Mouse (Mus musculus) midbrain, embryonic 15.5 days (tissue): Measurements from ENCODE around the gene Maneal. TPM values are rescaled to one million over a fixed set of nuclear protein-coding genes. Genes with fewer than 3 reads are reported as not detected.

Experiments
- ATAC-seq: fragments of 200-750 bp; cut with Nextera tagmentation; replicated peaks from 2 replicates; pipeline ENCODE4 v1.8.0; 2017; ENCODE audit warnings: moderate TSS enrichment
- H3K27ac ChIP-seq: fragments of 300-500 bp; sonication (generic); 2 replicates; pipeline ENCODE4 v1.5.1; 2015; ENCODE audit warnings: mild to moderate bottlenecking, inconsistent platforms
- H3K27me3 ChIP-seq: fragments of 300-500 bp; sonication (generic); replicated peaks from 2 replicates; pipeline ENCODE4 v1.6.1; 2015; ENCODE audit warnings: inconsistent platforms
- H3K36me3 ChIP-seq: fragments of 300-500 bp; sonication (generic); replicated peaks from 2 replicates; pipeline ENCODE4 v1.6.1; 2015; ENCODE audit warnings: inconsistent platforms
- H3K4me1 ChIP-seq: fragments of 300-500 bp; sonication (generic); 2 replicates; pipeline ENCODE4 v1.6.1; 2015; ENCODE audit warnings: inconsistent platforms
- H3K4me2 ChIP-seq: fragments of 300-500 bp; sonication (generic); 2 replicates; pipeline ENCODE4 v1.6.1; 2015; ENCODE audit warnings: inconsistent platforms, mild to moderate bottlenecking, moderate library complexity
- H3K4me3 ChIP-seq: fragments of 300-500 bp; sonication (generic); 2 replicates; pipeline ENCODE4 v1.5.1; 2015; ENCODE audit warnings: mild to moderate bottlenecking, inconsistent platforms
- H3K9ac ChIP-seq: fragments of 300-500 bp; sonication (generic); 2 replicates; pipeline ENCODE4 v1.6.1; 2015; ENCODE audit warnings: mild to moderate bottlenecking, inconsistent platforms
- H3K9me3 ChIP-seq: fragments of 300-500 bp; sonication (generic); 2 replicates; pipeline ENCODE4 v1.6.1; 2016; ENCODE audit warnings: inconsistent platforms
- WGBS: fragments of 180-500 bp; shearing (Covaris S2); methylation state at CpG from one replicate; pipeline ENCODE4 v1.1.7; 2015; ENCODE audit warnings: mixed read lengths; 5-methylcytosine and 5-hydroxymethylcytosine counted together
- polyA plus RNA-seq: library from polyadenylated mRNA; unstranded; fragments of >200 nt; fragmentation: Nextera tagmentation; extraction: Ambion mirVana; gene quantifications from 2 replicates; pipeline ENCODE4 v1.2.1, GENCODE M21; 2015

Gene Maneal
- 13.8 and 14.2 TPM in 2 replicates for polyA plus RNA-seq

DNA sequence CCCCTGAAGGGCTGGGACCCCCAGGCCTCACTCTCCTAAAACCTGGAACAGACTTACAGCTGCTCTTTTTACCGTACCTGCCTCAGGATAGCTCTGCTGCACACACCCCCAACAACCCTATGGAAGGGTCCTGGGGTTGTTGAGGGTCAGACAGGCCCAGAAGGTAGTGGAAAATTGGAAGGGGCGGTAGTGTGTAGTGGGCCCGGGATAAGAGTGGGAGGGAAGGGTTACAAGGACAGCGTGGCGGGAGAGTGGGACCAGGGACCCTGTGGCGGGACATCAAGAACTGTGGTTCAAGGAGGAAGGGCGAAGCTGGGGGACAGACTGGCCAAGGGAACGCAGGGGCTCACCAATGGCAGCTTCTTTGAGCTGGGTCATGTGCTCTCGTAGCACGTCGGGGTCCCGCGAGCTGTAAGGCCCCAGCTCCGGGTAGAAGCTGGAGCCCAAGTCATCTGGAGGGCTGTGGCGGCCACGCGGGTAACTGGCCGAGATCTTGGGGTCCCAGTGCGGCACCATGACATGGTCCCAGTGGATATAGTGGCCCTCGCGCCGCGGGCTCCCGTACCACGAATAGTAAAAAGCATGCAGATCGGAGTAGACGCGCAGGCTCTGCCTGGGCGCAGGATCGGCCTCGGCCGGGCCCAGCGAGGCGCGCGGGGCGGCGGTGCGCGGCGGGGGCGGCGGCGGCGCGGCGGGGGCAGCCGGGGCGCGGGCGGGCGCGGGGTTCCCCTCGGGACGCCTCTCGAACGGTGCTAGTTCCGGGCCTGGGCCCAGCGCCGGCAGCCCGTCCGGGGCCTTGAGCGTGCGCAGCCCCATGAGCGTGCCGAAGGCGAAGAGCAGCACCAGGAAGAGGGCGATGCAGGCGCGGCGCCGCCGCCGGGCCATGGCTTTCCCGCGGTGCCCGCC is at the start of gene Maneal:
Gene Maneal (minus strand): TSS at position 889 of the 906 bp plus-strand sequence.
- no peaks in the 10 kb centered on the region for H3K9me3 ChIP-seq
- 1% methylated on average over 57 of the region's 77 CpGs for WGBS
- peak; percentile 66 for ATAC-seq
- H3K9ac ChIP-seq, result peak within 1 kb of the TSS; percentile 69
- H3K27ac ChIP-seq, result peak within 1 kb of the TSS; percentile 81
- no peaks in the 10 kb centered on the region for H3K27me3 ChIP-seq
- H3K4me2 ChIP-seq, result peak within 1 kb of the TSS; percentile 89
- H3K4me1 ChIP-seq, result peaks cover 25% of the 10 kb centered on the region
- peak within 1 kb of the TSS; percentile 67 for H3K4me3 ChIP-seq
- H3K36me3 ChIP-seq, result peaks cover 18% of the 10 kb centered on the region

DNA sequence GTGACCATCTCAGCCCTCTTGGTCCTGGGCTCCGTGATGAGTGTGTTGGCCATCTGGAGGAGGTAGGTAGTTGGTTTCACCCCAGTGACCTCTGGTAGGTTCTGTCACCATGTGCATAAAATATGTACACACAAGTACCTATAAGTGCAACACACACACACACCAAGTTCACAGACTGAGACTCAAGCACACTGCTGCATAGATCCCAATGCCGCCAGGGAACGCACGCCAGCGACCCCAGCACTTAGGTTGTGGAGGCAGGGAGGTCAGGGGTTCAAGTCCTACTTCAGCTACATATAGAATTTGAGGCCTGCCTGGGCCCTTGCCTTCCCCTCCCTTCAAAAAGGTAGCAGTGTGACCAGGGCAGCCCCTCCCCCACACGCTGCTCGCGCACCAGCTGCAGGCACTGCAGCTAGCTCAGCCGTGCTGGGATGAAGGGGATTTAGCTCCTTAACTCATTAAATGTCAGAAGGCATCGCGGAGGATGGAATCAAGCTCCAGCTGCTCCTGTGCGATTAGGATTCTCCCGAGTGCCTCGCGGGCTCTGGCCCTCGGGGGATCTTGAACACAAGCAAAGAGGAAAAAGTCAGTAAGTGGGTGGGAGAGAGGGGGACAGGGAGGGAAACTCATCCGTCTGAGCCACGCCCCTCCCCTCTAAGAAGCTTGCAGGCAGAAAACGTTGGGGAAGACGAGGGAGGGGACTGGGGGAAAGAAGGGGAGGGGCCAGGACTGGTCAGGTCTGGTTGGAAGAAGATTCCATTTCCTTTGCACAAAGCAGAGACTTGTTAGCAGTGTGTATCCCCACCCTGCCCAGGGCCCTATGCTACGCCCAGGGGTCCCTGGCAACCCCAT is 44.2 kb upstream of the Maneal start:
- H3K4me3 ChIP-seq, result peak overlapping the region; percentile 14
- 5% methylated on average over 21 of the region's 21 CpGs for WGBS
- H3K4me2 ChIP-seq, result peak overlapping the region; percentile 40
- H3K9me3 ChIP-seq, result no peaks in the 10 kb centered on the region
- peaks cover 28% of the 10 kb centered on the region for H3K4me1 ChIP-seq
- peak; percentile 88 for ATAC-seq
- H3K27ac ChIP-seq, result peak overlapping the region; percentile 81
- no peak overlapping the region for H3K9ac ChIP-seq
- no peaks in the 10 kb centered on the region for H3K36me3 ChIP-seq
- H3K27me3 ChIP-seq, result no peaks in the 10 kb centered on the region; the same call in 1 of the 2 replicates

DNA sequence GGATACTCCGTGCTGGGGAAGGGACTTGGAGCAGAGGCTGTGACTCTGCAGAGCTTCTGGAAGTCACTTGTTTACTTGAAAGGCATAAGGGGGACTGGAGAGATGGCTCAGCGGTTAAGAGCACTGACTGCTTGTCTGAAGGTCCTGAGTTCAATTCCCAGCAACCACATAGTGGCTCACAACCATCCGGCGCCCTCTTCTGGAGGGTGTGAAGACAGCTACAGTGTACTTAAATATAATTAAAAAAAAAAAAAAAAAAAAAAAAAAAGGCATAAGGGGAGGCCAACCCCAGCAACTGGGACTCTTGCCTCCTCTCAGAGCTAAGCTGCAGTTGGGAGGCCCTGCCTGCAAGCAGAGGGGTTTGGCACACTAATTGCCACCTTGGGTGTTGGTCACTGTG is 43.4 kb upstream of the Maneal start:
- H3K4me1 ChIP-seq, result peaks cover 29% of the 10 kb centered on the region
- WGBS, result 72% methylated on average over 4 of the region's 4 CpGs
- H3K36me3 ChIP-seq, result no peaks in the 10 kb centered on the region
- no peak overlapping the region for H3K9ac ChIP-seq
- peak overlapping the region; percentile 81 for H3K27ac ChIP-seq
- no peaks in the 10 kb centered on the region; the same call in 1 of the 2 replicates for H3K27me3 ChIP-seq
- H3K9me3 ChIP-seq, result no peaks in the 10 kb centered on the region
- no peak for ATAC-seq
- H3K4me2 ChIP-seq, result no peak overlapping the region
- no peak overlapping the region for H3K4me3 ChIP-seq

DNA sequence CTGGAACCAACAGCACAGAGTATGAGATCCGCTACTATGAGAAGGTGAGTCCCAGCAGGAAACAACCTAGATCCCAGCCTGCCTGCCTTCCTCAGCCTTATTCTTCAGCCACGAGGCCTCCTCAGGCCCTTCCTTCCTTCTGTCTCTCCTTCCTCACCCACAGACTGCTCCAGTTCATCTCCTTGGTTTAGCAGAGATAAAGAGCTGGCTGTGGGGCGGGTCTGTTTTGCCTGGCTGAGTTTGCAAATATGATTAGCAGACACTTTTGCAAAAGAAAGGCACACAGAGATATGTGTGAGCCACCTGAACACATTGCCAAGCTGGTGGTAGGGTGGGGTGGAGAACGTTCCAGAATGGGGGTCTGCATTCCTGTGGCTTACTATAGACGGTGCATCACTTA is 37.9 kb upstream of the Maneal start:
- ATAC-seq, result no peak
- no peak overlapping the region for H3K4me3 ChIP-seq
- no peak overlapping the region for H3K27ac ChIP-seq

DNA sequence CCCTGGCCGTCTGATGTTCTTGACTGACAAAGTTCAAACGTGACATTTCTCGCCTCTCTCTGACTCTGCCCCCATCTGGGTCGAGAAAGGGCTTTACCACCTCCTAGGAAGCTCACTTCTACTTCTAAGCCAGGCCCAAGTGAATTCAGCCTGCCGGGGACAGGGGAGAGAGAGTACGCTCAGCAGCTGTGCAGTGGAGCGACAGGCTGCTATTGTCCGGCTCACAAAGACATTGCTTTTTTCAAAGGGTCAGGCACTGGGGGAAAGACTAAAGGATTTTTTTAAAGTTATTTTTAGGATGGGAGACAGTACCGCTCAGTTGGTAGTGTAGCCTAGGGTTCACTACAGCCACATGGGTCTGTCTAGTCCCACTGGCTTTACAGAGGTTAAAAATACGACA is 36.5 kb upstream of the Maneal start:
- peaks cover 7% of the 10 kb centered on the region; the same call in 1 of the 2 replicates for H3K27me3 ChIP-seq
- H3K9me3 ChIP-seq, result no peaks in the 10 kb centered on the region
- no peak overlapping the region for H3K27ac ChIP-seq
- WGBS, result 14% methylated on average over 10 of the region's 10 CpGs
- peaks cover 47% of the 10 kb centered on the region for H3K4me1 ChIP-seq
- H3K4me2 ChIP-seq, result no peak overlapping the region
- no peak overlapping the region for H3K4me3 ChIP-seq
- ATAC-seq, result no peak
- H3K9ac ChIP-seq, result no peak overlapping the region
- H3K36me3 ChIP-seq, result no peaks in the 10 kb centered on the region

More for the DNA sequence above, 37.9 kb upstream of the Maneal start:
- WGBS, result 48% methylated on average over 5 of the region's 5 CpGs
- peaks cover 2% of the 10 kb centered on the region; the same call in 1 of the 2 replicates for H3K27me3 ChIP-seq
- H3K9ac ChIP-seq, result no peak overlapping the region
- no peaks in the 10 kb centered on the region for H3K36me3 ChIP-seq
- H3K4me2 ChIP-seq, result no peak overlapping the region
- H3K9me3 ChIP-seq, result no peaks in the 10 kb centered on the region
- peaks cover 33% of the 10 kb centered on the region for H3K4me1 ChIP-seq

DNA sequence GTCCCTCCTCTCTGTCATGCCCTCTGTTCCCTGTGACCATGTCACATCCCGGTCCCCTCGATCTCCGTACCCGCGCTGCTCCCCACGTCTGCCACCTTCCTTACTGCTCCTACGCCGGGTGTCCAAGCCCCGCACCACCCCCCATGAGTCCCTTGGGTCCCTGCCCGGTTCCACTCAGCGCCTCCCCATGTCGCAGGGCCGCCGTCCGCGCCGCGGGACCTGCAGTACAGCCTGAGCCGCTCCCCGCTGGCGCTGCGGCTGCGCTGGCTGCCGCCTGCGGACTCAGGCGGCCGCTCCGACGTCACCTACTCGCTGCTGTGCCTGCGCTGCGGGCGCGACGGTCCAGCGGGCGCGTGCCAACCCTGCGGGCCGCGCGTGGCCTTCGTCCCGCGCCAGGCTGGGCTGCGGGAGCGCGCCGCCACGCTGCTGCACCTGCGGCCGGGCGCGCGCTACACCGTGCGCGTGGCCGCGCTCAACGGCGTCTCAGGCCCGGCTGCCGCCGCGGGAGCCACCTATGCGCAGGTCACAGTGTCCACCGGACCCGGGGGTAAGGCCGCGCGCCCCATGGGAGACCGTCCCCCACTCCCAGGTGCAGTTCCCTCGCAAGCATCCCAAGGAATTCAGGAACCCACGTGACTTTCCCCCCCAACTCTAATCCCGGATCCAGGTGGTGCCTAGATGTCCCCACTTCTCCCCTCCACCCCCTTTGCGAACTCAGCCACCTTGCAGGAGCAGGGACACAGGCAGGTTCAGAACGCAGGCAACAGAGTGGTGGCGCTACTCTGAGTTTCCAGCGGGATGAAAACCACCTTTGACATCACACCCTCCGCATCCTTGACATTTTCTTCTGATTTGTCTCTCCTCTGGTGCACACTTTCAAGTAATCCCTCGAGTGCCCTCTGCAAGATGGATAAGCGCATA is 32.8 kb upstream of the Maneal start:
- Histone ChIP-seq H3K9me3 (no peaks in the 10 kb centered on the region), H3K36me3 (no peaks in the 10 kb centered on the region), H3K9ac (peak overlapping the region; percentile 59), H3K27ac (peak overlapping the region; percentile 20; the same call in 1 of the 2 replicates), H3K4me1 (peaks cover 35% of the 10 kb centered on the region), H3K4me3 (peak overlapping the region; percentile 52), H3K4me2 (peak overlapping the region; percentile 71), H3K27me3 (peaks cover 19% of the 10 kb centered on the region; the same call in 1 of the 2 replicates)
- ATAC-seq, result peak; percentile 83
- under 1% methylated on average over 79 of the region's 83 CpGs for WGBS

DNA sequence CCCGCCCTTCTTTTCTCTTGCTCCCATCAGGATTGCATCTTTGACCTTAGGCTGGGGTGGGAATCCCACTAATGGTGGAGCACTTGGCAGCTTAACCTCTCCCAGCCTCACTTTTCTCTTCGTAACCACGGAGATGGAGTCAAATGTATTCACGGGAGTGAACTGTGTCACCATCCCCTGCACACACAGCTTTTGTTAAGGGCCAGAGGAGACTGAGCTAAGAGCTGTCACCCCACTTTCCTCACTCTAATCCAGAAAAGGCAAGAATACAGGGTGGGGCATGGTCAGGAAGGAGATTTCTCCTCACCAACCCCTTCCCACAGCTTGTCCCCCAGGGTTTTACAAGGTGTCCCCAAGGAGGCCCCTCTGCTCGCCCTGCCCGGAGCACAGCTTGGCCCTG is 31.8 kb upstream of the Maneal start:
- no peaks in the 10 kb centered on the region for H3K9me3 ChIP-seq
- 0 out of 2 replicates have a peak overlapping the region, but pooled peaks have one; percentile 20 for H3K27ac ChIP-seq
- H3K9ac ChIP-seq, result no peak overlapping the region
- peaks cover 19% of the 10 kb centered on the region; the same call in 1 of the 2 replicates for H3K27me3 ChIP-seq
- peaks cover 28% of the 10 kb centered on the region for H3K4me1 ChIP-seq
- peak overlapping the region; percentile 71 for H3K4me2 ChIP-seq
- H3K36me3 ChIP-seq, result no peaks in the 10 kb centered on the region
- H3K4me3 ChIP-seq, result peak overlapping the region; percentile 52
- ATAC-seq, result no peak
- 29% methylated on average over 6 of the region's 6 CpGs for WGBS

DNA sequence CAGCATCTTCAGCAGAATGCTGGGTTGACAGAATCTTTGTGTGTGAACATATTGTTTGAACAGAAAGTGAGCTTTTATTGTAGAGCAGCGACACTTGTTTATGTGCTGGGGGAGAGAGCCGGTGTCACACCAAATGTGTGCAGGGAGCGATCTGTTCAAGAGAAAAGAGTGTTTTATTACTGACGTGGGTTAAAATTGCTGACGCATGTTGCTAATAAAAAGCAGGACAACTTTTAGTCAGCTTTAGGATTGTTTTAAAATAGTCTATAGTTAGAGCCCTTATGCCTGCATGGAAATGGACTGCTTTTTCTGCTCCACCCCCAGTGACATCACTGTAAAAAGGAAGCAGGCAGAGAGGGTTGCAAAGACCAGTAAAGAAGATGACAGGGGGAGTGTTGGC is 28.9 kb upstream of the Maneal start:
- no peaks in the 10 kb centered on the region for H3K9me3 ChIP-seq
- H3K4me3 ChIP-seq, result no peak overlapping the region
- WGBS, result 77% methylated on average over 5 of the region's 5 CpGs
- H3K27me3 ChIP-seq, result peaks cover 21% of the 10 kb centered on the region; the same call in 1 of the 2 replicates
- no peak overlapping the region for H3K4me2 ChIP-seq
- H3K4me1 ChIP-seq, result peaks cover 21% of the 10 kb centered on the region
- no peaks in the 10 kb centered on the region for H3K36me3 ChIP-seq
- H3K27ac ChIP-seq, result no peak overlapping the region
- ATAC-seq, result no peak
- H3K9ac ChIP-seq, result no peak overlapping the region

DNA sequence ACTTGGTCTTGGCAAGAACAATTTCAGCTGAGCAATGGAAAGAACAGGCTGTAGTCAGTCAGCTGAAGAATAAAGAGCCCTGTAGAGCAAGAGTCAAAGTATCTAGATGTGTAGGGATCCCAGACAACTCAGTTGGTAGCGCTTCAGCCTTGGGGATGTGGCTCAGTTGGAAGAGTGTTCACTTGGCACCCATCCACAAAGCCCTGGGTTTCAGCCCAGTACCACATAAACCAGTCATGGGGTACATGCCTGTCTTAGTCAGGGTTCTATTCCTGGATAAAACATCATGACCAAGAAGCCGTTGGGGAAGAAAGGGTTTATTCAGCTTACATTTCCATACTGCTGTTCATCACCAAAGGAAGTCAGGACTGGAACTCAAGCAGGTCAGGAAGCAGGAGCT is 28.0 kb upstream of the Maneal start:
- H3K27me3 ChIP-seq, result peaks cover 26% of the 10 kb centered on the region; the same call in 1 of the 2 replicates
- no peak overlapping the region for H3K9ac ChIP-seq
- no peaks in the 10 kb centered on the region for H3K36me3 ChIP-seq
- H3K4me3 ChIP-seq, result no peak overlapping the region
- no peaks in the 10 kb centered on the region for H3K9me3 ChIP-seq
- no peak for ATAC-seq
- no peak overlapping the region for H3K27ac ChIP-seq
- H3K4me2 ChIP-seq, result no peak overlapping the region
- WGBS, result 86% methylated on average over 2 of the region's 2 CpGs
- H3K4me1 ChIP-seq, result peaks cover 17% of the 10 kb centered on the region

DNA sequence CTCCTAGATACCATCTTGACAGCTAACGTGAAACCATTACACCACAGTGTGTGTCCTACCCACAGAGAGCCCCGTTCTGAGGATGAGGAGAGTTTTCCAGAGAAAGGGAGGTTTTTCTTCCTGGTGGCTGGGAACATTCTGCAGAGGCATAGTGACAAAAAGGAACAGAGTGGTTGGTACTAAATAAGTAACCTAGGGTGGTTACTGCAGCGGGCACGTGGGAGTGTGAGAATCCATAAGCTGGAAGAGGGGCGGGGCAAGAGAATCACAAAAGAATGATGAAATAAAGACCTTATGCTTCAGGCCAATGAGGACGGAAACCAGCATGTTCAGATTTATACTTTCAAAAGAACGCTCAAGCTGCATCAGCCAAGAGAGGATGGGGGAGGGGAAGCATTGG is 26.7 kb upstream of the Maneal start:
- Histone ChIP-seq H3K27ac (no peak overlapping the region), H3K9ac (no peak overlapping the region), H3K4me3 (no peak overlapping the region), H3K9me3 (no peaks in the 10 kb centered on the region), H3K4me2 (no peak overlapping the region), H3K27me3 (peaks cover 23% of the 10 kb centered on the region; the same call in 1 of the 2 replicates), H3K4me1 (peaks cover 5% of the 10 kb centered on the region), H3K36me3 (no peaks in the 10 kb centered on the region)
- WGBS, result 67% methylated on average over 7 of the region's 7 CpGs
- no peak for ATAC-seq

DNA sequence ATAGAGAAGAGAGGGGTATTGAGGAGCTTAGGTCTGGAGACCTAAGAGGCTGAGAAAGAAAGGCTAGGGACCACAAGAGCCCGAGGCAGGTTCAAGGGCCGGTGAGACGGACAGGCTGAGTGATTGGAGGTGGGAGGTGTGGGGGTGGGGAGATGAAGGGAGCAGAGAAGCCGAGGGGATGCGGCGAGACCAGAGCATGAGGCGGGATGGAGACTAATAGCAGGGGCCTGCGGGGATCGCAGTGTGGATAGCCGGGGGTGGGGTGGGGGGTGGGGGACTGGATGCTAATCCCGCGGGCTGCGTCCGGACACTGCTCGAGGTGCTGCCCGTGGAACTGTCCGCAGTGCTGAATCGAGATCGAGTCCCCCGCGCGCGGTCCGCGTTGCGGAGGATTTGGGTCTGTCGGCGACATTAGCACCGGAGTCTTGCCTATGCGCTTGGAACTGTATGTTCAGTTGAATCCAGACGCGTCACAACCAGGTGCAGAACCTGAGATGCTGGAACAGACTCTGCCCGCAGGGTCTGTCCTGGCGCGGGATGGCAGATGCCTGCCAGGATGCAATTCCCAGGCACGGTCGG is 20.3 kb upstream of the Maneal start:
- H3K36me3 ChIP-seq, result no peaks in the 10 kb centered on the region
- no peaks in the 10 kb centered on the region for H3K9me3 ChIP-seq
- 1% methylated on average over 37 of the region's 37 CpGs for WGBS
- peak; percentile 38 for ATAC-seq
- H3K4me1 ChIP-seq, result peaks cover 28% of the 10 kb centered on the region
- peak overlapping the region; percentile 71 for H3K4me2 ChIP-seq
- peak overlapping the region; percentile 59 for H3K4me3 ChIP-seq
- H3K9ac ChIP-seq, result peak overlapping the region; percentile 52
- peaks cover 20% of the 10 kb centered on the region; the same call in 1 of the 2 replicates for H3K27me3 ChIP-seq
- H3K27ac ChIP-seq, result peak overlapping the region; percentile 82
